Mouse (Mus musculus) cerebellum, adult 9-10 months (tissue): Measurements from ENCODE around the gene Tnfrsf1a.

Source experiments
- DNase-seq: peaks from one replicate; pipeline ENCODE4 v3.0.0; 2022

The Tnfrsf1a gene

DNA sequence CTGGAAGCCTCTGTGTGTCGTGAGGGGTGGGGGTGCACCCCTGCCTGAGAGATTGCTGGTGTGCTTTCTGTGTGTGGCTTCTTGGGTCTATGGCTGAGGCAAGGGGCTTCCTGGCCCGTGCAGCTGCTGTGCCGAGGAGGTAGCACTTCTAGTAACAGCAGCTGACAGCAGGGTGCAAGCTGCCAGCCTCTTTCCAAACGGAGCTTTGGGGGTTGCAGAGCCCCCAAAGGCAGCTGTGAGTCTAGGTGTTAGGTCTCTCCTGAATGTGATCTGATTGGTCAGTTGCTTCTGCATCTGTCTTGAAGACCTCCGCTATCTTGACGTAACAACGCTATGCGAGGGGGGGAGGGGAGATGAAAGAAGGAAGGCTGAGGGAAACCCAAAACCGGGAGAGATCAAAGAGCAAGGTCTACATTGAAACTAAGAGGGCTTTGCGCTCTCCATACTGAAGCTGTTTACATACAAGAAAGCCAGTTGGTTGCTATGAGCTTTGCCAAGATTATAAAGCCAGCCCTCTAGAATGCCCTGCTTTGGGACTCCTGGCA, 6.1 kb downstream of the Tnfrsf1a start:
- no peak for DNase-seq

- DNase-seq = no peak
Measured at GRCm38 (mm10) chr6:125356264-125356663, 7.1 kb downstream of the Tnfrsf1a start.

GRCm38 (mm10) chr6:125357334-125357733, 8.2 kb downstream of the Tnfrsf1a start:
- DNase-seq = no peak

DNA sequence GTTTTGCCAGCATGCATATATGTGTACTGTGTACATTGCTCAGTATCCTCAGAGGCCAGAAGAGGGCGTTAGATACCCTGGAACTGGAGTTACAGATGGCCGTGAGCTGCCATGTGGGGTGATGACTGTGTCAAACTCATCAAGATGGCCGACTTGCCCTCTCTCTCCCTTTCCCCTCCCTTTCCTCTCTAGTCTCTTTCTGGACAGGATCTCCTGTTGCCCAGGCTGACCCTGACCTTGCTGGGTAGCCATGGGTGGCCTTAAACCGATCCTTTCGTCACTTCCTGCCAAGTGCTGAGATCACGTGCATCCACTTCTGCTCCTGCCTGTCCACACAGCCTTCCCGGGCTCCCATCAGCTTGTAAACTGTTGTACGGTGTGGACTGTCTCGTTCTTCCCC, 10.8 kb downstream of the Tnfrsf1a start:
- DNase-seq = no peak

DNA sequence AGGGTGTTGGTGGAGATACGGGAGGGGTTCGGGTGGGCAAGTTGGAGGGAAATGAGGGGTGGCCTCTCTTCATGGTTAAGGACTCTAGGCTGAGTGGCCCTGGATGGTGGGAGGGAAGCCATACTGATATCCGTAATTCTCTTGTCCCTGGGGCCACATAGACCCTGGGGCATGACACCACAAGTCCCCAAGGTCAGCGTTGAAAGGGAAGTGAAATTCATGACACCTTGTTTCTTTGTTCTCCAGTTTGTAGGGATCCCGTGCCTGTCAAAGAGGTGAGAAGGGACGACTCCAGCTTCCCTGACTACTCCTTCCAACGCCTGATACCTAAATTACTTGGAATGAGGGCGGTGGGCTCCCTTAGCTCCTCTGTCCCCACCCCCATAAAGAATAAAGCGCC, 11.7 kb downstream of the Tnfrsf1a start:
- DNase-seq = no peak

- no peak for DNase-seq
Measured at GRCm38 (mm10) chr6:125361467-125362291, 12.5 kb downstream of the Tnfrsf1a start.

- DNase-seq = no peak
Measured at GRCm38 (mm10) chr6:125363021-125363420, 13.9 kb downstream of the Tnfrsf1a start.

DNA sequence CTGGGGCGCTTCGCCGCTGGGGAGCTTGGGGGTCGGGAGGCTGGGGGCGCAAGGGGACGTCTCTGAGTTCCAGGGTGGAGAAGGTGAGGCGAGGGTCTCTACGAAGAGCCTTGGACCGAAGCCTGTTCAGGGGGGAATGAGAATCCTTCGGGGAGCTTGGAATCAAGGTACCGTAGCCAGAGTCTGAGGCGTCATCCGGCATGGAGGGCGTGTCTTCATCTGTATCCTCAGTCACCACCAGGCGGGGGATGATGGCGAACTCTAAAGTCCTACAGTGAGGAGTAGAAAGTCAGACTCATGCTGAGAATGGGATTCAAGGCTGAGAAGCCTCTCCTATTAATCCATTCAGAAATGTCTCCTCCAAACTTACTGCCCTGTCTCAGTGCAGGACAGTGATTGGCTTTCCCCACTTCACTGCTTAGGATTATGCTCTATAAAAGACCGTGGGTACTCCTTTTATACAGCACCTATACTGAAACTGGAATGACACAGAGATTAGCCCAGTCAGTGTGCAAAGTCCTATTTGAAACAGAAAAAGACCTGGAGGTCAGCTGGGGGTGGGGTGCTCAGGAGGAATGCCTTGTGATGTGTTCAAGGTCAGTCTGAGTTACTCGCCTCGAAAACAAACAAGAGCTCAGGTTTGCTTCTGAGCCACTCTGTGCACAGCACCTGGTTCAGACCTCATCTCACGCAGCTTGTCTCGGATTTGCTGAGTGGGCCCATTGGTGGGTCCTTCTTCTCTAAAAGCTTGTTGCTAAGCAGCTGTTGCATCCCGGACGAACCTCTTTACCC, 14.5 kb downstream of the Tnfrsf1a start:
- DNase-seq = no peak

GRCm38 (mm10) chr6:125364448-125364847, 15.3 kb downstream of the Tnfrsf1a start:
- no peak for DNase-seq

DNA sequence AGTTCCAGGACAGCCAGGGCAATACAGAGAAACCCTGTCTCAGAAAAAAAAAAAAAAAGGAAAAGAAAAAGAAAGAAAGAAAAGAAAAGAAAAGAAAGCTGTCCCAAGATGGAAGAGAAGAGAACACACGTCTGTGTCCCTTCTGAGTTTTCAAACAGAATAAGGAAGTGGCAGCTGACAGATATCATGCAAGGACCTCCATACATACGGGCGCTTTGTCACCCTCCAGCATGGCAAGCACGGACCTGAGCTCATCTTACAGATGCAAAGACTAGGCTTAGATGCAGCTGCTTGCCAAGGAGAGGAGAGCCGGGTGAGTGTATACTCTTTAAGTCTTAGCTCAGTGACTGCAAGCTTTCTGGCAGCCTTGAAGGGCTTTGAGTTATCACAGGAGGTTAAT, 16.4 kb downstream of the Tnfrsf1a start:
- DNase-seq = no peak

- no peak for DNase-seq
Measured at GRCm38 (mm10) chr6:125366133-125366532, 17.0 kb downstream of the Tnfrsf1a start.

DNA sequence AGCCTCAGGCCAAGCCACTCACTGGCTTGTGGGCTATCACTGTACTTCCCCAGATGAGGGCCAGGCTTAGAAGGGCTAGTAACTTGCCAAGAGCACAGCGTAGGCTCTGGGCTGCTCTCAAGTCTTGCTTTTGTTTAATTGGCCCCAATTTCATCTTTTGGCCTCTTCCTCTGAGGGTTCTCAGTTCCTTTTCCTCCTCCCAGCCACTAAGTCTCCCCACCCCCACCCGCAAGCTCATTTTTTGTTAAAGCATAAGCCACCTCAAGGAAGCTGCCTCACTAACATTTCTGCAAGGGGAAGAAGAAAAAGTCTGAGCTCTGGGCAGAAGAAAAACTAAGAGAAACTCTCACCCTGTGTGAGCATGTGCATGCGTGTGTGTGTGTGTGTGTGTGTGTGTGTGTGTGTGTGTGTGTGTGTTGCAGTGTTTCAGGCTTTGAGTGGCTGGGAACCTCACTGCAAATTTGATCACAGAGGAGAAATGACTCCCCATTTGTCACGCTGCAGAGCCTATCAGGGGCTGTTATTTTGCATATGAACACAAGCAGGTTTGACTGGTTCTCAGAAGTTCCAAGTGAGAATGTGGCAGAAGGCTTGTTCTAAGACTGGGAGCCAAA, 18.7 kb downstream of the Tnfrsf1a start:
- no peak for DNase-seq

DNA sequence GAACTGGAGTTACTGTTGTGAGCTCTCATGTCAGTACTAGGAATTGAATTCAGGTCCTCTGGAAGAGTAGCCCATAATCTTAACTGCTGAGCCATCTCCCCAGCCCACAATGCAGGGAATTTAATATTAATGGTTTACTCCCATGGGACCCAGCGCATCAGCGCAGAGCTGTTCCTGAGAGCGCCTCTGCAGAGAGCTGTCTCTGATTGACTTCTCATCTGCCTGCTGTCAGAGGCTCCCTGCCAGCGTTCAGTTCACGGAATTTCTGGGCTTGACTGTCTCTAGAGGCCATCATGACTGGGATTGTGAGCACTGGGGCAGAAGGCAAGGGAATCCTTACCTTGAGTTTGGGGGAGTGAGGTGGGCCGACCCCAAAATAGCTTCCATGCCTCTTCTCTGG, 27.9 kb downstream of the Tnfrsf1a start:
- DNase-seq = no peak

- no peak for DNase-seq
Measured at GRCm38 (mm10) chr6:125377582-125378451, 28.7 kb downstream of the Tnfrsf1a start.

GRCm38 (mm10) chr6:125378621-125379020, 29.5 kb downstream of the Tnfrsf1a start:
- DNase-seq = no peak

GRCm38 (mm10) chr6:125379781-125380180, 30.6 kb downstream of the Tnfrsf1a start:
- DNase-seq = no peak

- no peak for DNase-seq
Measured at GRCm38 (mm10) chr6:125380372-125381360, 31.5 kb downstream of the Tnfrsf1a start, which contains the start of gene Plekhg6. TSS of gene Plekhg6 (minus strand) at chr6:125380793.

- DNase-seq = no peak
Measured at GRCm38 (mm10) chr6:125382024-125382423, 32.9 kb downstream of the Tnfrsf1a start.

DNA sequence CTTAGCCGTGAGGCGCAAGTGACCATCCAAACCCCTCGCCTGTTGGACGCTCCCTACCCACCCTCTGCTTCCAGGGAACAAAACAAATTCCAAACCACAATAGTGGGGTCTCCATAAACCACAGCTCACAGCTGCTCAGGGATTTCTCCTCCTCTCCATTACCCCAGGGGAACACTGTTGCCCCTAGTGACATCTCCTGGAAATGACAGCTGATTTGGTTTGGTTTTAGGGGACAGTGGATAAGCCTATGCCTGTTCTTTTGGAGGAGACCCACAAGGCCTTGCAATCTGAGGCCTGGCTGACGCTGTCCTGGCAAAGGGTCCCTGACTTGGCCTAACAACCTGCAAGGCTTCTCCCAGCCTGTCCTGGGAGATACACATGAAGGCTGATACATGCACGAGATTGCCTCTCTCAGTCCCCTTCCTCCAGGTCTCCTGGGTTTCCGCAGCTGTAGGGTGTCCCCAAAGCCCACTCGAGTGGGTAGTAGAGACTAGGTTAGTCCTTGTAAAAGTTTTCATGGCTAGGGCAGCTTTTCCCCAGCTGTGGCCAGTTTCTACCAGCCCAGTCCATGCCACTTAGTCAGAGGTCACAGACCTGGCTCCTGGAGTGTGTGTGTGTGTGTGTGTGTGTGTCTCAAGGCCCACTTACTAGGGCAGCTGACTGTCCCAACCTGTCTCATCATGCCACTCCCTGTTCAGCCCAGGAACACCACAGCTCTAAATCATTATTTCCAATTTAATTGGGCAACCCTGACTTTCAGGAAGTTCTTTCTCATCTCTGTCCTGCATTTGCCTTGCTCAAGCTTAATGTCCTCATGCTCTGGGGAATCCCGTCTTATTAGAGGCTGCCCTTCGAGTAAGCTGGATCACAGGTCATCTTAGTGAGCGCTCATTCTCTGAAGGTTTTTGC, 36.2 kb downstream of the Tnfrsf1a start:
- DNase-seq = no peak

GRCm38 (mm10) chr6:125386080-125386479, 36.9 kb downstream of the Tnfrsf1a start:
- DNase-seq = no peak
